Comparison of ENCODE assay signal across 8 mouse cellular contexts in the genomic region with DNA sequence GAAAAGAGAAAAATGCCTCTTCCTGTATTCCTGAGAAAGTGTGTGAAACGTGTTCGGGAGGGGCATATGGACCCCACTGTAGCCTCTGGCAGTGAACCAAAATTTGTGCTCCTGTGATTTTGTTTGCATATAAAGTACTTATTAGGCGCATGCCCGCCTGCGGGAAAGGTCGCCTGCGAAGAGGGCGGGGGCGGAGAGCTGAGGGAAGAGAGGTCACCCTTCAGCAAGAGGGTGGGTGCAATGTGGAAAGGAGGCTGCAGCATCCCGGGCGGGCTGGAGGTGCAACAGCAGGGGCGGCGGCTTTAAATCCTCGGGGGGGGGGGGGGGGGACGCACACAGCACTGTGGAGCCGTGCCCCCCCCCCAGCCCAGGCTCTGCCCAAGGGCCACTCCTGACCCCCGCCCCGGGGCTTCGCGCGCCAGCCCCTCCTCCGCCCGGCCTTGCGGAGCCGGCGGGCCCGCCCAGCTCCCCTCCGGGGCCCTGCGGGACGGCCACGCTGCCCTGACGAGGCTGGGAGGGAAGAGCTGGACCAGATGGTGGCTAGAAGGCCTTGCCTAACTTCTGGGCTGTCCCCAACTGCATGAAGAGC.
DNase-seq lines count a peak whose midpoint lies in the region; ATAC-seq and TF ChIP-seq lines count a peak whose summit lies in the region.

No protein-coding gene starts in this region.

- H3K36me3 ChIP-seq in forebrain, embryonic 11.5 days (ENCODE audit: control insufficient read depth, insufficient read depth, low read length) = no peaks in the 10 kb centered on the region
- no peaks in the 10 kb centered on the region for H3K36me3 ChIP-seq in hindbrain, embryonic 14.5 days (replicated peaks; ENCODE audit: control insufficient read depth, insufficient read depth)

- no peak for TF ChIP-seq POLR2A in brain, embryonic 14.5 days (IDR thresholded peaks at IDR 0.05; ENCODE audit: borderline replicate concordance, extremely low read depth, insufficient read depth, insufficient read length, poor library complexity, severe bottlenecking)

- peak overlapping the region; percentile 32 for H3K4me3 ChIP-seq in layer of hippocampus, adult 2 months
- peak overlapping the region; percentile 35 for H3K4me3 ChIP-seq in forebrain, embryonic 11.5 days (ENCODE audit: low read depth, low read length)
- peak overlapping the region; percentile 40 for H3K4me3 ChIP-seq in hindbrain, embryonic 14.5 days (replicated peaks; ENCODE audit: low read length)

- peak overlapping the region; percentile 77 for H3K4me2 ChIP-seq in forebrain, embryonic 11.5 days (ENCODE audit: low read depth, low read length, severe bottlenecking)
- peak overlapping the region; percentile 75 for H3K4me2 ChIP-seq in hindbrain, embryonic 14.5 days (replicated peaks)

- DNase-seq in layer of hippocampus, adult 2 months (ENCODE audit: low spot score in 2 of 2) = no peak
- no peak for DNase-seq in layer of hippocampus, adult 9-10 months (ENCODE audit: low spot score)
- peak; percentile 86 for DNase-seq in brain, embryonic 14.5 days (ENCODE audit: low read depth)
- DNase-seq in forebrain, embryonic 11.5 days (ENCODE audit: low spot score) = peak; percentile 72
- peak; percentile 69 for DNase-seq in hindbrain, embryonic 14.5 days (ENCODE audit: low spot score)
- DNase-seq in liver = peak; percentile 5
- peak; percentile 62 for DNase-seq in retina, embryonic 14.5 days (ENCODE audit: low spot score)

- peak; percentile 91 for ATAC-seq in forebrain, embryonic 11.5 days (replicated peaks; ENCODE audit: low FRiP score)
- ATAC-seq in hindbrain, embryonic 14.5 days (ENCODE audit: low FRiP score) = peak; percentile 91
- no peak for ATAC-seq in inflammation-experienced regulatory T-cells, adult 6 months

- H3K4me1 ChIP-seq in forebrain, embryonic 11.5 days (replicated peaks; ENCODE audit: control insufficient read depth, insufficient read depth, low read length) = no peaks in the 10 kb centered on the region; the same call in 1 of the 2 replicates
- H3K4me1 ChIP-seq in hindbrain, embryonic 14.5 days (replicated peaks; ENCODE audit: control insufficient read depth, insufficient read depth, low read length) = peaks cover 6% of the 10 kb centered on the region; the same call in 1 of the 2 replicates

- no peak for TF ChIP-seq CTCF in layer of hippocampus, adult 2 months (conservative IDR thresholded peaks at IDR 0.05)
- peak; percentile 29; the same call in 1 of the 2 replicates for TF ChIP-seq CTCF in brain, embryonic 14.5 days (IDR thresholded peaks at IDR 0.05; ENCODE audit: borderline replicate concordance, extremely low read depth, insufficient read depth, insufficient read length)

- peak overlapping the region; percentile 49 for H3K9ac ChIP-seq in forebrain, embryonic 11.5 days (ENCODE audit: low read length)
- H3K9ac ChIP-seq in hindbrain, embryonic 14.5 days = peak overlapping the region; percentile 62

- 6% methylated on average over 20 of the region's 32 CpGs for WGBS in forebrain, embryonic 11.5 days
- WGBS in hindbrain, embryonic 14.5 days = under 1% methylated on average over 22 of the region's 32 CpGs

- no peaks in the 10 kb centered on the region for H3K27me3 ChIP-seq in forebrain, embryonic 11.5 days (ENCODE audit: control insufficient read depth, insufficient read depth, low read length)
- no peaks in the 10 kb centered on the region for H3K27me3 ChIP-seq in hindbrain, embryonic 14.5 days (ENCODE audit: control insufficient read depth, insufficient read depth, low read length)

- H3K27ac ChIP-seq in layer of hippocampus, adult 2 months = no peak overlapping the region
- no peak overlapping the region for H3K27ac ChIP-seq in forebrain, embryonic 11.5 days (ENCODE audit: low read depth, low read length)
- H3K27ac ChIP-seq in hindbrain, embryonic 14.5 days = peak overlapping the region; percentile 51

- H3K9me3 ChIP-seq in forebrain, embryonic 11.5 days (ENCODE audit: control insufficient read depth, low read length) = no peaks in the 10 kb centered on the region
- H3K9me3 ChIP-seq in hindbrain, embryonic 14.5 days (ENCODE audit: control insufficient read depth, low read length) = no peaks in the 10 kb centered on the region

Comparison
In these comparisons a context has a peak if more than half of its experiments do, and no peak if none do; other contexts are left out.
1. DNase-seq: peak in brain, embryonic 14.5 days (single experiment), forebrain, embryonic 11.5 days (single experiment), hindbrain, embryonic 14.5 days (single experiment), liver (single experiment) and retina, embryonic 14.5 days (single experiment); none in layer of hippocampus, adult 2 months (0 of 2) and layer of hippocampus, adult 9-10 months (single experiment).
2. Peak in every context shown above with its lines, with median percentiles within 50 percentile points of each other: H3K4me3 ChIP-seq.